Mouse (Mus musculus): Measurements from ENCODE around the gene Ccnl1. TPM values are rescaled to one million over a fixed set of nuclear protein-coding genes. Genes with fewer than 3 reads are reported as not detected.

The Ccnl1 gene
- total and polyA plus RNA-seq, 3 experiments = 20.1 to 56.5 TPM; not detected in 1

- no peak for TF ChIP-seq POLR2AphosphoS5 (IDR thresholded peaks at IDR 0.05; ENCODE audit: borderline replicate concordance, low read depth, low read length)
- TF ChIP-seq MAX (IDR thresholded peaks at IDR 0.05; ENCODE audit: low read length) = peak; percentile 87
Observed at GRCm38 (mm10) chr3:65929821-65930633, 28.0 kb downstream of the Ccnl1 start (continued).

- Histone ChIP-seq H3K36me3 (ENCODE audit: control insufficient read depth in 1 of 2, insufficient read depth in 2 of 2, low read length in 2 of 2) (peaks cover 0 to 6% of the 10 kb centered on the region in 2 experiments; a peak in 2 of 4 replicates), H3K4me1 (ENCODE audit: control insufficient read depth in 1 of 2, insufficient read depth in 2 of 2, low read length in 2 of 2) (peaks cover 6 to 19% of the 10 kb centered on the region in 2 experiments), H3K9me3 (replicated peaks; ENCODE audit: insufficient read depth, low read length) (no peaks in the 10 kb centered on the region), H3K27ac (ENCODE audit: control insufficient read depth, low read depth, low read length) (peak overlapping the region; percentile 22), H3K79me2 (ENCODE audit: control insufficient read depth, insufficient read depth, low read length, poor library complexity) (no peaks in the 10 kb centered on the region), H3K27me3 (ENCODE audit: control insufficient read depth in 1 of 2, insufficient read depth in 2 of 2, low read length in 2 of 2) (no peaks in the 10 kb centered on the region), H3K9ac (ENCODE audit: control insufficient read depth, low read depth, low read length, poor library complexity, severe bottlenecking) (peak overlapping the region; percentile 64), H3K4me3 (ENCODE audit: control insufficient read depth in 1 of 2, insufficient read depth in 1 of 2, low read depth in 2 of 2, low read length in 2 of 2) (peak overlapping the region; percentile 32 to 41)
- DNase-seq (ENCODE audit: low read depth, low spot score) = peak; percentile 89
- TF ChIP-seq RAD21 (IDR thresholded peaks at IDR 0.05; ENCODE audit: low read depth, low read length) (peak; percentile 91), SIN3A (IDR thresholded peaks at IDR 0.05; ENCODE audit: low read length) (peak; percentile 57; the same call in 1 of the 2 replicates), UBTF (IDR thresholded peaks at IDR 0.05; ENCODE audit: borderline replicate concordance, insufficient read depth, low read depth, low read length) (no peak), KAT2A (conservative IDR thresholded peaks at IDR 0.05; ENCODE audit: low read depth, low read length) (no peak), SMC3 (IDR thresholded peaks at IDR 0.05; ENCODE audit: low read depth, low read length) (peak; percentile 72), MXI1 (IDR thresholded peaks at IDR 0.05; ENCODE audit: low read depth, low read length) (peak; percentile 26; the same call in 1 of the 2 replicates), CHD2 (IDR thresholded peaks at IDR 0.05; ENCODE audit: low read length) (0 out of 2 replicates have a peak, but pooled peaks have one; percentile 35), JUND (IDR thresholded peaks at IDR 0.05; ENCODE audit: low read depth, low read length) (no peak), HCFC1 (IDR thresholded peaks at IDR 0.05; ENCODE audit: low read depth, low read length) (0 out of 2 replicates have a peak, but pooled peaks have one; percentile 24), GATA1 (IDR thresholded peaks at IDR 0.05; ENCODE audit: low read depth, low read length) (no peak), NRF1 (IDR thresholded peaks at IDR 0.05; ENCODE audit: insufficient read depth, low read depth, low read length, poor library complexity, severe bottlenecking) (no peak), USF2 (IDR thresholded peaks at IDR 0.05; ENCODE audit: borderline replicate concordance in 1 of 2, insufficient read depth in 1 of 2, low read depth in 1 of 2, low read length in 2 of 2) (no peak), CHD1 (IDR thresholded peaks at IDR 0.05; ENCODE audit: low read depth, low read length) (no peak), MEF2A (IDR thresholded peaks at IDR 0.05; ENCODE audit: extremely low read depth, insufficient replicate concordance, low read depth, low read length, poor library complexity, severe bottlenecking) (no peak), ZMIZ1 (IDR thresholded peaks at IDR 0.05; ENCODE audit: low read depth, low read length) (no peak), TCF12 (IDR thresholded peaks at IDR 0.05; ENCODE audit: low read depth, low read length) (no peak), TAL1 (IDR thresholded peaks at IDR 0.05; ENCODE audit: low read length) (no peak), POLR2AphosphoS5 (IDR thresholded peaks at IDR 0.05; ENCODE audit: borderline replicate concordance, low read depth, low read length) (no peak), RCOR1 (IDR thresholded peaks at IDR 0.05; ENCODE audit: low read depth, low read length) (no peak), MAZ (IDR thresholded peaks at IDR 0.05; ENCODE audit: low read depth, low read length) (peak; percentile 88), POLR2A (IDR thresholded peaks at IDR 0.05; ENCODE audit: control insufficient read depth in 1 of 2, insufficient read depth in 1 of 2, low read depth in 1 of 2, low read length in 2 of 2, poor library complexity in 1 of 2) (no peak), GABPA (IDR thresholded peaks at IDR 0.05; ENCODE audit: low read depth, low read length) (no peak), E2F4 (IDR thresholded peaks at IDR 0.05; ENCODE audit: borderline replicate concordance, low read depth, low read length) (no peak), MYC (IDR thresholded peaks at IDR 0.05; ENCODE audit: low read depth, low read length) (peak; percentile 62; the same call in 1 of the 2 replicates), ZKSCAN1 (IDR thresholded peaks at IDR 0.05; ENCODE audit: low read depth, low read length) (no peak), ELF1 (IDR thresholded peaks at IDR 0.05; ENCODE audit: low read depth, low read length) (no peak), USF1 (IDR thresholded peaks at IDR 0.05; ENCODE audit: low read depth, low read length) (no peak), MAX (IDR thresholded peaks at IDR 0.05; ENCODE audit: low read length) (no peak), POLR2AphosphoS2 (IDR thresholded peaks at IDR 0.05; ENCODE audit: low read length) (no peak), BHLHE40 (IDR thresholded peaks at IDR 0.05; ENCODE audit: borderline replicate concordance, low read depth, low read length) (peak; percentile 28; the same call in 1 of the 2 replicates), MAFK (IDR thresholded peaks at IDR 0.05; ENCODE audit: borderline replicate concordance, low read depth, low read length) (no peak), MYB (IDR thresholded peaks at IDR 0.05; ENCODE audit: low read depth, low read length) (no peak)
Observed at GRCm38 (mm10) chr3:65929304-65929783, 28.7 kb downstream of the Ccnl1 start.
